Mouse (Mus musculus): ENCODE measurements around the gene Gm9573. TPM values are rescaled to one million over a fixed set of nuclear protein-coding genes. Genes with fewer than 3 reads are reported as not detected.

The Gm9573 gene
- total and polyA plus RNA-seq, 2 experiments from 2014 or later = not detected

DNA sequence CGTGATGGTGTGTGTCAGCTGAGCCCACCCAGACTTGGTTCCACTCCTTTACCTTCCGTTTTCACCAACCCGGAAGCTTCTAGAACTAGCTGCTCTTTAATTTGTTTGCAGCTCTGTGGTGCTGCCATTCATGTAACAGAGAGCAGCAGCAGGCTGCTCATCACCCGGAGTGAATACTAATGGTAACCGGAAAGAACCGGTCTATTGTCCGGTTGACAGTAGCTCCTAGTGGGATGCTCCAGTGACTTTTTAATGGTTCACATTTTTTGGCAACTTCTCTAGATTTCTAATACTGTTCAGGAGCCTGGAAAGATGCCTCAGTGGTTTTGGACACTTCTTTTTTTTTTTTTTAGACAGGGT lies 35.2 kb downstream of the Gm9573 start:
- ATAC-seq (peak; percentile 89), DNase-seq (ENCODE audit: low spot score) (peak; percentile 66)
- Histone ChIP-seq H3K4me1 (ENCODE audit: insufficient read depth, low read length) (no peaks in the 10 kb centered on the region), H3K4me2 (ENCODE audit: low read depth, low read length) (0 out of 2 replicates have a peak overlapping the region, but pooled peaks have one; percentile 13), H3K9ac (replicated peaks; ENCODE audit: low read length) (no peak overlapping the region), H3K27me3 (ENCODE audit: insufficient read depth, low read length) (no peaks in the 10 kb centered on the region), H3K9me3 (ENCODE audit: low read length) (no peaks in the 10 kb centered on the region), H3K27ac (peak overlapping the region; percentile 77), H3K4me3 (ENCODE audit: low read length) (no peak overlapping the region), H3K36me3 (ENCODE audit: insufficient read depth, low read length) (no peaks in the 10 kb centered on the region)
- no peak for TF ChIP-seq CTCF (IDR thresholded peaks at IDR 0.05; ENCODE audit: low read depth)
- 28% methylated on average over 7 of the region's 7 CpGs for WGBS

DNA sequence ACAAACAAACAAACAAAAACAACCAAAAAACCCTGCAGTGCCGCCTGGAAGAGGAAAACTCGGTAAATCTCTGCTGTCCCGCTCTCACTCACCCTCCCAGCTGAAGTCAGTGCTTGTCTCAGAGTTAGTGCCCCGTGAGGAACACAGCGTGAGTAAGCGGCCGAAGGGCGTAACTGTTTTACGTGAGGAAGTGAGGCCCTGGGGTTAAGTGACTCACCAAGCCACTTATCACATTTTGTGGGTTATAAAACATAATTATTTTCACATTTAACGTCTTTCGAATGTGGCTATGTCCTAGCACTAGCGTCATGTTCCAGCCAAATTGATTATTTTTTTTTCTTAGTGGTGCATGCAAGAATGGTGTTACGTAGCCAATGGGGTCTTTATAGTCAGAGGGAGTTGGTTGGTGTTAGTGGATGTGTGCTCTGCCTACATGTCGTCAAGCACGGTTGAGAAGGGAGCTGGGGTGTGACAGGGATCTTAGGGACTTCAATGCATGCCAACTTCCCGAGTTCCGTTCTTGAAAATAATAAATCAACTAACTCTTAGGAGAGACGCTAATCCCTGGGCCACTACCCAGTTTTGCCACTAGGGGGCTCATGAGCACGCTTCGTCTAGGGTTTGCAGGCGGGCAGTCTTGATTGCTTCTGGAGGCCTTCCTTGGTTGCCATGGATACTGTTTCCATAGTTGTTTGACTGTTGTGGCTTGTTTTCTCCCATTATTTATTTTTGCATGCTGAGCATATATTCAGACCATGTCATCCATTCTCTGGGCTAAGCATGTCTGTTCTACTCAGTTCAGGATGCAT lies 35.8 kb downstream of the Gm9573 start:
- H3K9ac ChIP-seq (replicated peaks; ENCODE audit: low read length) = no peak overlapping the region
- H3K4me1 ChIP-seq (ENCODE audit: insufficient read depth, low read length) = no peaks in the 10 kb centered on the region
- H3K9me3 ChIP-seq (ENCODE audit: low read length) = no peaks in the 10 kb centered on the region
- 47% methylated on average over 21 of the region's 21 CpGs for WGBS
- H3K27ac ChIP-seq = peak overlapping the region; percentile 77
- peak; percentile 95 for TF ChIP-seq CTCF (IDR thresholded peaks at IDR 0.05; ENCODE audit: low read depth)
- H3K36me3 ChIP-seq (ENCODE audit: insufficient read depth, low read length) = no peaks in the 10 kb centered on the region
- 0 out of 2 replicates have a peak overlapping the region, but pooled peaks have one; percentile 13 for H3K4me2 ChIP-seq (ENCODE audit: low read depth, low read length)
- ATAC-seq = peak; percentile 92
- H3K4me3 ChIP-seq (ENCODE audit: low read length) = no peak overlapping the region
- no peaks in the 10 kb centered on the region for H3K27me3 ChIP-seq (ENCODE audit: insufficient read depth, low read length)
- DNase-seq (ENCODE audit: low spot score) = peak; percentile 95

GRCm38 (mm10) chr17:35588387-35588786 lies 38.0 kb downstream of the Gm9573 start:
- H3K4me1 ChIP-seq (ENCODE audit: insufficient read depth, low read length) = no peaks in the 10 kb centered on the region
- no peaks in the 10 kb centered on the region for H3K9me3 ChIP-seq (ENCODE audit: low read length)
- 14% methylated on average over 4 of the region's 4 CpGs for WGBS
- no peak overlapping the region for H3K4me2 ChIP-seq (ENCODE audit: low read depth, low read length)
- no peaks in the 10 kb centered on the region for H3K27me3 ChIP-seq (ENCODE audit: insufficient read depth, low read length)
- no peak overlapping the region for H3K27ac ChIP-seq
- no peak overlapping the region for H3K9ac ChIP-seq (replicated peaks; ENCODE audit: low read length)
- no peak for ATAC-seq
- no peaks in the 10 kb centered on the region for H3K36me3 ChIP-seq (ENCODE audit: insufficient read depth, low read length)
- H3K4me3 ChIP-seq (ENCODE audit: low read length) = no peak overlapping the region
- TF ChIP-seq CTCF (IDR thresholded peaks at IDR 0.05; ENCODE audit: low read depth) = no peak; the same call in 1 of the 2 replicates
- DNase-seq (ENCODE audit: low spot score) = no peak

DNA sequence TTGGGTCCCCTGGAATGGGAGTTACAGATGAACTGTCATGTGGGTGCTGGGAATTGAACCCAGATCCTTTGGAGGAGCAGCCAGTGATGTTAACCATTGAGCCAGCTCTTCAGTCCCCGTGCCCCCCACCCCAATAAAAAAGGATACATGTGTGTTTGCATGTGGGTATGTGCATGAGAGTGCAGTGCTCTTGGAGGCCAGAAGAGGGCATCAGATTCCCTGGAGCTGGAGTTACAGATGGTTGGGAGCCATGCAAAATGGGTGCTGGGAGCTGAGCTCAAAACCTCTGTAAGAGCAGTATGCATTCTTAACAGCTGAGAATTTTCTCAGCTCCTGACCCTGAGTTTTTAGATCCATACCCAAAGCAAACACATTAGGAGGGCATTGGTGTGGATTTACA lies 39.1 kb downstream of the Gm9573 start:
- no peak overlapping the region for H3K4me2 ChIP-seq (ENCODE audit: low read depth, low read length)
- H3K9me3 ChIP-seq (ENCODE audit: low read length) = no peaks in the 10 kb centered on the region
- H3K27me3 ChIP-seq (ENCODE audit: insufficient read depth, low read length) = no peaks in the 10 kb centered on the region
- H3K27ac ChIP-seq = no peak overlapping the region
- ATAC-seq (no peak), DNase-seq (ENCODE audit: low spot score) (no peak)
- 83% methylated on average over 1 of the region's 1 CpGs for WGBS
- H3K4me1 ChIP-seq (ENCODE audit: insufficient read depth, low read length) = no peaks in the 10 kb centered on the region
- no peak overlapping the region for H3K9ac ChIP-seq (replicated peaks; ENCODE audit: low read length)
- no peak for TF ChIP-seq CTCF (IDR thresholded peaks at IDR 0.05; ENCODE audit: low read depth)
- H3K36me3 ChIP-seq (ENCODE audit: insufficient read depth, low read length) = no peaks in the 10 kb centered on the region
- H3K4me3 ChIP-seq (ENCODE audit: low read length) = no peak overlapping the region

- DNase-seq (ENCODE audit: low spot score) = peak; percentile 95
- Histone ChIP-seq H3K4me1 (ENCODE audit: insufficient read depth, low read length) (no peaks in the 10 kb centered on the region), H3K27me3 (ENCODE audit: insufficient read depth, low read length) (no peaks in the 10 kb centered on the region), H3K9ac (replicated peaks; ENCODE audit: low read length) (no peak overlapping the region), H3K9me3 (ENCODE audit: low read length) (no peaks in the 10 kb centered on the region), H3K4me3 (ENCODE audit: low read length) (no peak overlapping the region), H3K27ac (no peak overlapping the region), H3K4me2 (ENCODE audit: low read depth, low read length) (peak overlapping the region; percentile 41), H3K36me3 (ENCODE audit: insufficient read depth, low read length) (no peaks in the 10 kb centered on the region)
- whole genome bisulfite sequencing = 14% methylated on average over 16 of the region's 16 CpGs
- peak; percentile 85 for ATAC-seq
- TF ChIP-seq CTCF (IDR thresholded peaks at IDR 0.05; ENCODE audit: low read depth) = peak; percentile 96
These were observed 42.0 kb downstream of the Gm9573 start for GRCm38 (mm10) chr17:35584330-35584937.

- no peak overlapping the region for H3K4me2 ChIP-seq (ENCODE audit: low read depth, low read length)
- peak; percentile 74 for TF ChIP-seq CTCF (IDR thresholded peaks at IDR 0.05; ENCODE audit: low read depth)
- WGBS = 96% methylated on average over 1 of the region's 1 CpGs
- no peaks in the 10 kb centered on the region for H3K27me3 ChIP-seq (ENCODE audit: insufficient read depth, low read length)
- H3K4me1 ChIP-seq (ENCODE audit: insufficient read depth, low read length) = no peaks in the 10 kb centered on the region
- H3K9ac ChIP-seq (replicated peaks; ENCODE audit: low read length) = no peak overlapping the region
- DNase-seq (ENCODE audit: low spot score) (no peak), ATAC-seq (no peak)
- H3K36me3 ChIP-seq (ENCODE audit: insufficient read depth, low read length) = no peaks in the 10 kb centered on the region
- H3K9me3 ChIP-seq (ENCODE audit: low read length) = no peaks in the 10 kb centered on the region
- no peak overlapping the region for H3K27ac ChIP-seq
- H3K4me3 ChIP-seq (ENCODE audit: low read length) = no peak overlapping the region
These were observed 43.5 kb downstream of the Gm9573 start for GRCm38 (mm10) chr17:35582900-35583299.

GRCm38 (mm10) chr17:35578211-35578610 lies 48.2 kb downstream of the Gm9573 start:
- peak; percentile 100 for TF ChIP-seq CTCF (IDR thresholded peaks at IDR 0.05; ENCODE audit: low read depth)
- DNase-seq (ENCODE audit: low spot score) = peak; percentile 89
- ATAC-seq = peak; percentile 28; the same call in 1 of the 2 replicates
- H3K9me3 ChIP-seq (ENCODE audit: low read length) = no peaks in the 10 kb centered on the region
- H3K27me3 ChIP-seq (ENCODE audit: insufficient read depth, low read length) = no peaks in the 10 kb centered on the region
- H3K4me1 ChIP-seq (ENCODE audit: insufficient read depth, low read length) = no peaks in the 10 kb centered on the region
- no peak overlapping the region for H3K4me3 ChIP-seq (ENCODE audit: low read length)
- no peaks in the 10 kb centered on the region for H3K36me3 ChIP-seq (ENCODE audit: insufficient read depth, low read length)
- 23% methylated on average over 6 of the region's 6 CpGs for WGBS
- no peak overlapping the region for H3K4me2 ChIP-seq (ENCODE audit: low read depth, low read length)
- no peak overlapping the region for H3K27ac ChIP-seq
- H3K9ac ChIP-seq (replicated peaks; ENCODE audit: low read length) = no peak overlapping the region

Measured in hindbrain, postnatal 0 days (tissue).